Mouse (Mus musculus) right cerebral cortex, postnatal 10 days (tissue): Measurements from ENCODE around the gene Zbtb37.

Source experiments
- DNase-seq, 2 experiments: peaks; one replicate each; pipeline ENCODE4 v3.0.0; 2021; ENCODE audit warnings: low spot score in 2 of 2

The Zbtb37 gene

GRCm38 (mm10) chr1:160978071-160978735, 56.4 kb downstream of the Zbtb37 start, which contains the start of gene Serpinc1:
Gene Serpinc1, plus strand, starts transcription at chr1:160978585.
- DNase-seq, result no peak

- no peak for DNase-seq
These were observed 66.0 kb downstream of the Zbtb37 start for GRCm38 (mm10) chr1:160968643-160969042.

GRCm38 (mm10) chr1:160967268-160967667, 67.4 kb downstream of the Zbtb37 start:
- no peak for DNase-seq

GRCm38 (mm10) chr1:160963199-160963598, 71.5 kb downstream of the Zbtb37 start:
- no peak for DNase-seq
